Mouse (Mus musculus): Measurements from ENCODE around the gene Slc10a2. TPM values are rescaled to one million over a fixed set of nuclear protein-coding genes. Genes with fewer than 3 reads are reported as not detected.

The Slc10a2 gene
- polyA plus RNA-seq, 1 experiment from 2014 or later, result not detected

- WGBS, result 91% methylated on average over 4 of the region's 4 CpGs
- H3K9ac ChIP-seq (replicated peaks; ENCODE audit: low read length), result no peak overlapping the region
- H3K36me3 ChIP-seq (ENCODE audit: control insufficient read depth, insufficient read depth, low read length), result no peaks in the 10 kb centered on the region
- no peaks in the 10 kb centered on the region for H3K27me3 ChIP-seq (ENCODE audit: control insufficient read depth, insufficient read depth, low read length)
- H3K4me1 ChIP-seq (ENCODE audit: control insufficient read depth, insufficient read depth, low read length), result no peaks in the 10 kb centered on the region
- H3K27ac ChIP-seq (replicated peaks; ENCODE audit: low read depth, low read length), result no peak overlapping the region
- no peak overlapping the region for H3K4me3 ChIP-seq (replicated peaks; ENCODE audit: low read depth, low read length)
- ATAC-seq (ENCODE audit: low FRiP score, low TSS enrichment), result no peak
- no peak for DNase-seq
- H3K9me3 ChIP-seq (ENCODE audit: control insufficient read depth, low read length), result no peaks in the 10 kb centered on the region
- no peak overlapping the region for H3K4me2 ChIP-seq (ENCODE audit: low read length)
Observed at GRCm38 (mm10) chr8:5038811-5039561, 66.2 kb downstream of the Slc10a2 start.

All from midbrain, embryonic 14.5 days (tissue).